Mouse (Mus musculus) cerebellum, adult 11 months (tissue): ENCODE data around the gene Ppt1.
"Not testable (repeated sequence)": the region's sequence is repeated elsewhere in the genome, so short reads cannot be mapped to it uniquely, and the experiment has no call there.

ENCODE experiments used
- DNase-seq: peaks from one replicate; pipeline ENCODE4 v3.0.0; 2022

The Ppt1 gene

GRCm38 (mm10) chr4:122835530-122836402 is at the start of gene Ppt1:
Ppt1 (plus strand) TSS chr4:122836242.
- DNase-seq = peak; percentile 85

GRCm38 (mm10) chr4:122789335-122790089 is 46.5 kb upstream of the Ppt1 start:
- DNase-seq = no peak

DNA sequence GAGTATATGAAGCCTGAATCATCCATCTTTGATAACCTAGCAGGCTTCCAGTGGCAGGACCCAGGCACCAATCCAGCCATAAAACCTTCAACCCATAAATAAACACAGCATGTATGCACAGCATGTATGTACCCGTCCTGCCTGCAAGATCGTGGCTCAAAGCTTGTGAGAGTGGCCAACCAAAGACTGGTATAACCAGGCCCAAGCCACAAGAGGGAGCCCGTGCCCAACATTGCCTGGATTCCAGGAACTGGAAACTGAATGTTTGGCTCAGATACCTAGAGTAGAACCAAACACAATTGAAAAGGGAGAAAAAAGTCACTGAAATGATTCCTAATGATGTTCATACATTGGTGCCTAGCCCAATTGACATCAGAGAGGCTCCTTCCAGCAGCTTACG is 27.9 kb upstream of the Ppt1 start:
- peak; percentile 42 for DNase-seq

- DNase-seq = no peak
These were observed 24.9 kb upstream of the Ppt1 start for GRCm38 (mm10) chr4:122811180-122811579.

GRCm38 (mm10) chr4:122811824-122812223 is 24.2 kb upstream of the Ppt1 start:
- no peak for DNase-seq

DNA sequence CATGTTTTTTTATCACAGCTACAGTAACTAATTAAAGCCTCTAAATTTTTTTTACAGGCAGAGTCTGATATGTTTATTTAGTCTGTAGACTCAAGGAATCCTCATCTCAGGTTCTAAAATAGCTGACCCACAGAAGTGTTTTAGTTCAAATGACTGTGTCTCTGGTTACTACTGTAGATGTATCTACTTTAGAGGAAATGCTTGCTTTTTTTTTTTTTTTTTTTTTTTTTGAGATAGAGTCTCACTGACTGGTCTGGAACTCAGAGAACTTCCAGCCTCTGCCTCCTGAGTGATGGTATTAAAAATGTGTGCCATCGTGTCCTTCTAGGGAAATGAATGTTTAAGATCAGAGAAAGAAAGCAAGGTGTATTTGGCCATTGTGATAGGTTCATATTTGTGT is 19.8 kb upstream of the Ppt1 start:
- no peak for DNase-seq

- not testable (repeated sequence) for DNase-seq
These were observed 15.1 kb upstream of the Ppt1 start for GRCm38 (mm10) chr4:122820941-122821340.

DNA sequence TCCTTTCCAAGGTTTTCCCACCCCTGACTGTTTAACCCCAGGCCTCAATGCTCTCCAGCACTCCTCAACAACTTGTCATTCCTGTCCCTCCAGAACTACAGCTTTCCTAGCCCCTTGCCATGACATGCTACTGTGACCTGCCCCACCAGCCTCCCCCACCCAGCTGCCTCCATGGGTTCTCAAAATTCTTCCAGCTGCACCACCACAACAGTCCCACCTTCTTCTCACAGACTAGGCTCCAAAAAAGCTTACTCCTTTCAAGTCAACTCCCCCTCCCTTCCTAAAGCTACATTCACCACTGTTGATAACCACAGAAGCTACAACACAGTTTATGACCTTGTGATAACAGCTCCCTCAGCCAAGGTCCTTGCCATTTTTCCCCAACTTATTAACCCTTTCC is 8.4 kb upstream of the Ppt1 start:
- DNase-seq = no peak

DNA sequence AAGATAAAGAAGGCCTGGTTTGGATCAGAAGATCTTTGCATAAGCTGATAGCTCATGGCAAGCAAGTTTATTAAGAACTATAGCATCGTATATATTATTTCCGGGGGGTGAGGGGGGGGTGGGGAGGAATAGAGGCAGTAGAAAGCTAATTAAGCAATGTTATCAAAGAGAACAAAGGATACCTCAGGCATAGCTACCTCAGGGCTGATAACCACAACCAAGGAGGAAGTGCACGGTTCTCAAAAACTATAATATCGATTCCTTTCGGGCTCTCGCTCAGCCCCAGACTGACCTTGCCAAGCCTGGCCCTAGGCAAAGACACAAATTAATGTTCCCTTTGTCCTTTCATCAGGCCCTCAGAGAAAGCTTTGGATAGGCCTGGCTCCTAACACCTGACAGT is 6.7 kb upstream of the Ppt1 start:
- no peak for DNase-seq

GRCm38 (mm10) chr4:122831888-122832287 is 4.2 kb upstream of the Ppt1 start:
- DNase-seq = no peak

DNA sequence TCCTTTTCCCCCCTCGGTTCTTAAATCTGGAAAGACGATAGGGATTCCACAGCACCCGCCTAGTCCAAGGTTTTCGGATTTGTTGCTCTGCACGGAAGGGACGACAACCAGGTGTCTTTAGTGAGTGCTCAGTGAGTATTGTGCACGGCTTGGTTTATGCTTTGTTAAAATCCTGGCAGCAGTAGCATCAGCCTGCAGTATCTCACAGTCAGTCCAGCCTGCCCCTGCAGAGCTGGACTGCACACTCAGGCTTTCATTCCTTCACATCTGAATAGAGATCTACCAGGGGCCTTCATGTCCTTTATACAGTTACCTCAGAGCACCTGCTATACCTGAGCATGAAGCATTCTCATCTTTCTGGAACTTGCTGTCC is 347 bp downstream of the Ppt1 start:
- no peak for DNase-seq

- DNase-seq = no peak
These were observed 1.2 kb downstream of the Ppt1 start for GRCm38 (mm10) chr4:122837180-122837730.

DNA sequence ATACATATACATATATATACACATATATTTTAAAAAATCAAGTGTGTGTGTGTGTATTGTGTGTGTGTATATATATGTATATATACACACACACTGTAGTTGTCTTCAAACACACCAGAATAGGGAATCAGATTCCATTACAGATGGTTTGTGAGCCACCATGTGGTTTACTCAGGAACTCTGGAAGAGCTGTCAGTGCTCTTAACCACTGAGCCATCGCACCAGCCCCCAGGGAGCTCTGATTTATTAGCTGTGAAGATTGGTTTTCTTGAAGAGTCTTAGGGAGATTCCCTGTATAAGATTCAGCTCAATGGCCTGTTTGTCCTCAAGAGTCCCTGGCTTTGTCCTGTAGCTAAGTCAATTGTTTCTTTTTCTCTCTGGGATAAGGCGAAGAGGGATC is 2.0 kb downstream of the Ppt1 start:
- DNase-seq = no peak

DNA sequence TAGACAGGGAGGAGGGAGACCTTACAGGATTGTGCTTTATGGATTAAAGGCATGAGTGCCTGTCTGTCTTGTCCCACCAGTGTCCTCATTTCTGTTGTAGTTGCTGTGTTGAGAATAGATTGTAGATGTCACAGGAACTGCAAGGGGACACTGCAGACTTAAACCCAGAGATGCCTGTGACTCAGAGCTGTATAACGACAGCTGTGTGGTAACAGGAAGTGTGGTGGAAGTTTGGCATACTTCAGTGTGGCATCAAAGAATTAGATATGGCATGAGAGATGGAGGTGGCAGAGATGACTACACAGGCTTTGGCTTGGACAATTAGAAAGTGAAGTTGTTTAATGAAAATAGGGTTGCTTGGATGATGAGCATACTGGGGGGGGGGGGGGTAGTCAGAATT is 2.4 kb downstream of the Ppt1 start:
- DNase-seq = no peak

DNA sequence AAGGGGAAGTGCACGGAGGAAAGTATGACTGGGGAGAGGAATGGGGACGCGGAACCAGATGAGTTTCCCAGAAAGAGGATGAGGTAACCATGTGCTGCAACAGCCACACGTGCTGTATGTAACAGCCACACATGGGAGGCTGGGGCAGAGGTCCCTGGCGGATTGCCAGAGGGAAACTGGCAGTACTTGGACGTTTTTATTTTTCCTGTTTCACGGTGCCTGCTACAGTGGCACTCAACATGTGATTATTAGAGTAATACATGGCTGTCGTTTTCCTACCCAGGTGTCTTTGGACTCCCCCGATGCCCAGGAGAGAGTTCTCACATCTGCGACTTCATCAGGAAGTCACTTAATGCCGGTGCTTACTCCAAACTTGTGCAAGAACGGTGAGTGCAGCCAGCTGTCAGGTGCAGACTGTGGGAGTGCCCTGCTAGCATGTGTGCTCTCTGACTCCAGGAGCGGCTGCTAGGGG is 12.1 kb downstream of the Ppt1 start:
- DNase-seq = no peak

DNA sequence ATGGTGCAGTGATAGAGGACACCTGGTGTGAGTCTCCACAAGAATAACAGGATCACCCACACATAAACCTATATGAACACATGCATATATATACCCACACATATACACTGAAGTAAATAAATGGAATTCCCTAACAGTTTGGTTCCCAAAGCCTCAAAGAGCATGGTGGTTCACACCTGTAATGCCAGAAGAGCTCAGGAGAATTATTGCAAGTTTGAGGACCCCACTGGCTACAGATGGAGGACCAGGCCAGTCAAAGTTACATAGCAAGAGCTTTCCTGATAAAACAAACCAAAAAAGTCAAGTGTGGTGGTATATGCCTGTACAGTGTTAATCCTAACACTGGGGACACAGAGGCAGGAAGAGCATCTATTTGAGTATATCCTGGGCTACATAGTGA is 15.5 kb downstream of the Ppt1 start:
- DNase-seq = no peak

DNA sequence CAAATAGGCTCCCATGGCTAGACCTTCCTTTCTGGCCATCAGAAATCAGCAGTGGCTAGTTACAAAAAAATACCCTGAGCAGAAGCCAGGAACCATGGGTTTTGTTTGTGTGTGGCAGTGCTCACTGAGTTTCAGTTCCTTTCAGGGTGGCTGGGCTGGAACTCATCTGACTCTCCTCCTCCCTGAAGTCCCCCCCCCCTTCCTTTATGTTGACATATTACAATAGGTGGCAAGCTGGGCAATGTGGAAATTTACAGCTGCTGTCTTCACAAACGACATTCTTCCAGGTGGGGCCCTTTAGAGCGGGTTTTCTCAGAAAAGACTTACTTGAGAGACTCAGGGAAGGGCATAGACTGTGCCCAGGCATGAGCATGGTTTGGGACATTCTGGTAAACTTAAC is 17.6 kb downstream of the Ppt1 start:
- DNase-seq = no peak

GRCm38 (mm10) chr4:122854770-122855169 is 18.7 kb downstream of the Ppt1 start:
- no peak for DNase-seq

GRCm38 (mm10) chr4:122857909-122858308 is 21.9 kb downstream of the Ppt1 start:
- no peak for DNase-seq

- no peak for DNase-seq
These were observed 23.1 kb downstream of the Ppt1 start for GRCm38 (mm10) chr4:122859096-122859674.

DNA sequence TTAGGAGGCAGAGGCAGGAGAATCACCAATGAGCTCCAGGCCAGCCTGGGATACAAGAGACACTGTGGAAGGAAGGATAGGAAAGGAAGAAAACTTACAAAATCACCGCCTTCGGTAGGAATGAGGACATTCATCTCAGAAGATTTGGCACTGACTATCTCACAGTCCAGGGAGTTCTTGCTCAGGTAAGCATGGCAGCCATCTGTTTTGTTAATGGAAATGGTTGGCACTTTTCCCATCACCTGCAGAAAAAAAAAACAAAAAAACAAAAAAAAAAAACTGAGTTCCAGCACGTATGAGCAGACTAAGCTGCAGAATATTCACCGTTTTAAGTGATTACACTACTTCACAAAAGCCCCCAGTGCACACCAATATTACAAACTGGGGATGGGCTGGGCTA is 25.8 kb downstream of the Ppt1 start:
- no peak for DNase-seq

DNA sequence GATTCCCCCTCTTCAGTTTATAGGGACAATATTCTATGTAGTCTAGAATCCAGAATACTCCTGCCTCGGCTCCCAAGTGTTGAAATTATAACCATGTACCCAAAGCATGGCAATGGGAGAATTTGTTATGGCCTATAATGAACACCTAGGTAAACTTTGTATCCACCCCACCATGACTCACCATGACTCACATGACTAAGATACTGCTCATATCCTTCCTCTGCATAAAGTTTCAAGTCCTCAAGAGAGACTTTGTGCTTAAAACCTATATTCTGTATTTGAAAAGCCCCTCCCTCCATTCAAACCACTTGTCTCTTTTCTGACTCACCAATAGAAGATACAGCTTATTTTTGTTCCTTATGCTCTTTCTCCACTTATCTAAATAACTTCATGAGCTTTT is 32.0 kb downstream of the Ppt1 start:
- no peak for DNase-seq

DNA sequence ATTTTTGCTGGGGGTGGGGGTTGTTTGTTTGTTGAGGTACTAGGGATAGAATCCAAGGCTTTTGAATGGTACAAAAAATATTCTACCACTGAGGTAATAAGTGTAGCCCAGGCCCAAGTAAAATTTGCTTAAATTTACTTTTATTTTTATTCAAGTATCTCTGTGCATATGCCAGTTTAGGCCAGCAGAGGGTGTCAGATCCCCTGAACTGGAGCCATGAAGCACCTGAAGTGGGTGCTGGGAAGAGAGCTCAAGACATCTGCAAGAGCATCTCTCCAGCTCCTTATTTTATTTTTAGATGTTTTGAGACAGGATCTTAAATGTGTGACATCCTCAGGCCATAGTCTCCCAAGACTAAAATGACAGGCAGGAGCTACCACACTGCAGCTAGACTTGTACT is 34.0 kb downstream of the Ppt1 start:
- DNase-seq = no peak

GRCm38 (mm10) chr4:122870741-122871140 is 34.7 kb downstream of the Ppt1 start:
- no peak for DNase-seq
